Mouse (Mus musculus) liver, embryonic 14.5 days (tissue): Measurements from ENCODE around the gene Itga1. TPM values are rescaled to one million over a fixed set of nuclear protein-coding genes. Genes with fewer than 3 reads are reported as not detected.

Experiments used
- ATAC-seq: fragments of 200-750 bp; cut with Nextera tagmentation; 2 replicates; pipeline ENCODE4 v1.8.0; 2017; ENCODE audit warnings: moderate number of reproducible peaks, mild to moderate bottlenecking, moderate library complexity; ENCODE audit not compliant: insufficient read depth
- DNase-seq, 3 experiments: peaks; one replicate each; pipeline ENCODE4 v3.0.0-alpha.2; 2012 to 2013; ENCODE audit warnings: low read depth in 3 of 3, low spot score in 3 of 3
- H3K27ac ChIP-seq: fragments of 300-500 bp; sonication (generic); 2 replicates; pipeline ENCODE4 v1.5.1; 2014; ENCODE audit warnings: moderate library complexity, mild to moderate bottlenecking, control low read depth, inconsistent platforms
- H3K27me3 ChIP-seq: fragments of 300-500 bp; sonication (generic); 2 replicates; pipeline ENCODE4 v1.6.1; 2014; ENCODE audit warnings: mild to moderate bottlenecking, low read length, moderate library complexity; ENCODE audit not compliant: control insufficient read depth, insufficient read depth
- H3K36me3 ChIP-seq: fragments of 300-500 bp; sonication (generic); replicated peaks from 2 replicates; pipeline ENCODE4 v1.6.1; 2014; ENCODE audit warnings: low read depth; ENCODE audit not compliant: control insufficient read depth, insufficient read depth
- H3K4me1 ChIP-seq, 2 experiments: fragments of 200-500 bp in 1 of 2; fragments of 300-500 bp in 1 of 2; sonication (generic) in 1 of 2; replicated peaks; 2 replicates each; pipeline ENCODE4 v1.6.1; 2012 to 2014; ENCODE audit warnings: antibody characterized with exemption in 1 of 2, inconsistent platforms in 1 of 2, low read length in 1 of 2; ENCODE audit not compliant: control insufficient read depth in 2 of 2, insufficient read depth in 2 of 2
- H3K4me2 ChIP-seq: fragments of 300-500 bp; sonication (generic); 2 replicates; pipeline ENCODE4 v1.6.1; 2014; ENCODE audit warnings: low read depth, mild to moderate bottlenecking, control low read depth, moderate library complexity
- H3K4me3 ChIP-seq, 2 experiments: fragments of 200-500 bp in 1 of 2; fragments of 300-500 bp in 1 of 2; sonication (generic) in 1 of 2; 2 replicates each; pipeline ENCODE4 v1.5.1; 2012 to 2014; ENCODE audit warnings: low read depth in 2 of 2, low read length in 2 of 2, mild to moderate bottlenecking in 2 of 2, control low read depth in 1 of 2, inconsistent platforms in 1 of 2, moderate library complexity in 1 of 2; ENCODE audit not compliant: insufficient read depth in 1 of 2
- H3K9ac ChIP-seq: fragments of 300-500 bp; sonication (generic); replicated peaks from 2 replicates; pipeline ENCODE4 v1.6.1; 2014; ENCODE audit warnings: mild to moderate bottlenecking, control low read depth, moderate library complexity
- H3K9me3 ChIP-seq: fragments of 300-500 bp; sonication (generic); 2 replicates; pipeline ENCODE4 v1.6.1; 2016; ENCODE audit warnings: low read length, mixed read lengths; ENCODE audit not compliant: control insufficient read depth
- CTCF ChIP-seq: IDR thresholded peaks from 2 replicates; pipeline ENCODE4 v1.5.1; 2016; ENCODE audit warnings: antibody characterized with exemption, low read depth, control low read depth
- EP300 ChIP-seq: IDR thresholded peaks from 2 replicates; pipeline ENCODE4 v1.6.1; 2016; ENCODE audit warnings: antibody characterized with exemption, low read depth
- WGBS: fragments of 180-500 bp; shearing (Covaris S2); extraction: QIAGEN DNeasy Blood & Tissue Kit; methylation state at CpG from one replicate; pipeline ENCODE4 v1.1.7; 2014; ENCODE audit not compliant: insufficient replicate concordance; 5-methylcytosine and 5-hydroxymethylcytosine counted together
- polyA plus RNA-seq, 2 experiments: library from polyadenylated mRNA; depleted of rRNA in 1 of 2; stranded (reverse) in 1 of 2; unstranded in 1 of 2; fragments of >200 nt; fragmentation: Nextera tagmentation in 1 of 2; extraction: Ambion mirVana in 1 of 2; gene quantifications; 2 replicates each; pipeline versions ENCODE4 v1.2.1 to v1.2.3; 2012 to 2014

Itga1 gene
- polyA plus RNA-seq, 2 experiments: 0.94 to 2.8 TPM

GRCm38 (mm10) chr13:115011547-115011946, 90.2 kb downstream of the Itga1 start:
- TF ChIP-seq CTCF (no peak), EP300 (no peak)
- Histone ChIP-seq H3K9ac (no peak overlapping the region), H3K27me3 (no peaks in the 10 kb centered on the region), H3K4me2 (no peak overlapping the region), H3K27ac (no peak overlapping the region), H3K9me3 (no peaks in the 10 kb centered on the region), H3K4me1 (no peaks in the 10 kb centered on the region), H3K36me3 (no peaks in the 10 kb centered on the region), H3K4me3 (no peak overlapping the region)
- 6% methylated on average over 6 of the region's 6 CpGs for WGBS
- ATAC-seq: no peak
- DNase-seq: no peak

- Histone ChIP-seq H3K9ac (no peak overlapping the region), H3K27me3 (no peaks in the 10 kb centered on the region), H3K9me3 (no peaks in the 10 kb centered on the region), H3K36me3 (no peaks in the 10 kb centered on the region), H3K4me2 (no peak overlapping the region), H3K4me1 (no peaks in the 10 kb centered on the region), H3K4me3 (no peak overlapping the region), H3K27ac (no peak overlapping the region)
- WGBS: 49% methylated on average over 9 of the region's 9 CpGs
- no peak for TF ChIP-seq EP300
- TF ChIP-seq CTCF: no peak
- DNase-seq: no peak
- no peak for ATAC-seq
These were observed 95.4 kb downstream of the Itga1 start for GRCm38 (mm10) chr13:115006213-115006835.

GRCm38 (mm10) chr13:115005342-115005741, 96.4 kb downstream of the Itga1 start:
- WGBS: 24% methylated on average over 6 of the region's 6 CpGs
- no peak for TF ChIP-seq CTCF
- TF ChIP-seq EP300: no peak
- no peaks in the 10 kb centered on the region for H3K9me3 ChIP-seq
- no peak overlapping the region for H3K27ac ChIP-seq
- no peaks in the 10 kb centered on the region for H3K36me3 ChIP-seq
- H3K9ac ChIP-seq: no peak overlapping the region
- H3K4me1 ChIP-seq: no peaks in the 10 kb centered on the region
- H3K27me3 ChIP-seq: no peaks in the 10 kb centered on the region
- H3K4me2 ChIP-seq: no peak overlapping the region
- 0 out of 2 replicates have a peak, but pooled peaks have one; percentile 21 for ATAC-seq
- no peak for DNase-seq
- H3K4me3 ChIP-seq: no peak overlapping the region

- Histone ChIP-seq H3K4me2 (no peak overlapping the region), H3K36me3 (no peaks in the 10 kb centered on the region), H3K27ac (no peak overlapping the region), H3K4me1 (no peaks in the 10 kb centered on the region), H3K4me3 (no peak overlapping the region), H3K27me3 (no peaks in the 10 kb centered on the region), H3K9me3 (no peaks in the 10 kb centered on the region), H3K9ac (no peak overlapping the region)
- DNase-seq (no peak), ATAC-seq (no peak)
- WGBS: 32% methylated on average over 7 of the region's 7 CpGs
- TF ChIP-seq CTCF: peak; percentile 21; the same call in 1 of the 2 replicates
- no peak for TF ChIP-seq EP300
These were observed 98.2 kb downstream of the Itga1 start for GRCm38 (mm10) chr13:115003444-115004053.

- ATAC-seq (no peak), DNase-seq (no peak)
- Histone ChIP-seq H3K36me3 (no peaks in the 10 kb centered on the region), H3K27ac (no peak overlapping the region), H3K9ac (no peak overlapping the region), H3K4me3 (no peak overlapping the region), H3K4me2 (no peak overlapping the region), H3K9me3 (no peaks in the 10 kb centered on the region), H3K27me3 (no peaks in the 10 kb centered on the region), H3K4me1 (no peaks in the 10 kb centered on the region)
- no peak for TF ChIP-seq CTCF
- no peak for TF ChIP-seq EP300
- WGBS: 38% methylated on average over 3 of the region's 3 CpGs
These were observed 98.9 kb downstream of the Itga1 start for GRCm38 (mm10) chr13:115002837-115003236.
